ENCODE assay signal across 21 mouse cellular contexts in the genomic region with DNA sequence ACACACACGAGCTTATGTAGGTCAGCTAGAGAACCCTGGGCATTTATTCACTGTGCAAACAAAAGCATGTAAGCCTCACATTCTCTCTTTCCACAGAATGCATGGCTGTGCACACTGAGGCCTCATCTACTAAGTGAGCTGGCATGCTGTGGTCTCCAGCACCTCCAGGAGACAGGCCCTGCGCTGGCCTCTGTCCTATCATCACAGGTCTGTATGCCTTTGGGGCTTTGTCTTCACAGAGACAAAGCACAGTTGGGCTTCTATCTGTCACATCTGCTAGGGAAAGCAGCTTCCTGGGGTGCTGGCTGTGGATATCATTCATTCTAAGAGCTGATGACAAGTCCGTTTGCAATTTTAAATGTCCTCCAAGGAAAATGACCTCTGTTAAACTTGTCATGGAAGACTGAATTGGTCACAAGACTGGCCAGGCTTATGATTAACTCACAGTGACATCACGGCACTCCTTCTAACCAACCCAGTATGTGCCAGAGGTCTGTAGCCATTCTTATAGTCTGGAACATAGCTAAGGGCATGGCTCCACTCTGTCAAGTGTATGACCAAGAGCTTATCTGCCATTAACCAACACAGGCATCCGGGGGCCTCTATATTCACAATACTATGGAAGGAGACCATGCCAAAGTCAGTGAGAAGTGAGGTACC. TPM values are rescaled to one million over a fixed set of nuclear protein-coding genes. Genes with fewer than 3 reads are reported as not detected.
DNase-seq lines count a peak whose midpoint lies in the region; ATAC-seq and TF ChIP-seq lines count a peak whose summit lies in the region.
"Had no signal": no experiment of that assay in that cellular context is flagged by ENCODE, and none has a peak within 500 bp of the region (broad histone marks: within the 10 kb centered on the region; RNA-seq: fewer than 3 reads in every experiment).

No protein-coding gene starts in this region.

- H3K9me3 ChIP-seq in heart, postnatal 0 days (replicated peaks; ENCODE audit: control insufficient read depth, low read length), result no peaks in the 10 kb centered on the region
- peaks cover 8% of the 10 kb centered on the region; the same call in 1 of the 2 replicates for H3K9me3 ChIP-seq in kidney, embryonic 16.5 days (ENCODE audit: low read length)
- no peaks in the 10 kb centered on the region for H3K9me3 ChIP-seq in liver, embryonic 15.5 days (replicated peaks)
- H3K9me3 ChIP-seq: embryonic facial prominence, embryonic 12.5 days; forebrain, embryonic 12.5 days; G1E; hindbrain, embryonic 15.5 days had no signal

- H3K4me3 ChIP-seq in heart, postnatal 0 days (ENCODE audit: low read depth, low read length), result no peak overlapping the region
- no peak overlapping the region for H3K4me3 ChIP-seq in kidney, embryonic 16.5 days (ENCODE audit: low read length)
- H3K4me3 ChIP-seq in liver, embryonic 15.5 days (replicated peaks), result no peak overlapping the region
- H3K4me3 ChIP-seq: embryonic facial prominence, embryonic 12.5 days; forebrain, embryonic 12.5 days; heart, embryonic 13.5 days; hindbrain, embryonic 15.5 days; limb, embryonic 12.5 days had no signal

- TF ChIP-seq CTCF in heart, postnatal 0 days (IDR thresholded peaks at IDR 0.05; ENCODE audit: low read depth), result no peak

- WGBS in heart, postnatal 0 days, result 37% methylated on average over 5 of the region's 5 CpGs
- WGBS in kidney, embryonic 16.5 days, result 48% methylated on average over 5 of the region's 5 CpGs
- WGBS in liver, embryonic 15.5 days (ENCODE audit: insufficient replicate concordance), result 48% methylated on average over 5 of the region's 5 CpGs

- peak overlapping the region; percentile 22 for H3K27ac ChIP-seq in heart, postnatal 0 days (ENCODE audit: low read depth)
- peak overlapping the region; percentile 59 for H3K27ac ChIP-seq in kidney, embryonic 16.5 days (ENCODE audit: low read length)
- H3K27ac ChIP-seq in liver, embryonic 15.5 days (replicated peaks), result no peak overlapping the region
- H3K27ac ChIP-seq: embryonic facial prominence, embryonic 12.5 days; forebrain, embryonic 12.5 days; heart, embryonic 13.5 days; hindbrain, embryonic 15.5 days; limb, embryonic 12.5 days had no signal

- H3K4me2 ChIP-seq in heart, postnatal 0 days (ENCODE audit: low read depth, low read length), result no peak overlapping the region
- no peak overlapping the region for H3K4me2 ChIP-seq in kidney, embryonic 16.5 days (replicated peaks; ENCODE audit: low read depth, low read length)
- H3K4me2 ChIP-seq in liver, embryonic 15.5 days, result no peak overlapping the region
- H3K4me2 ChIP-seq: embryonic facial prominence, embryonic 12.5 days; forebrain, embryonic 12.5 days; heart, embryonic 13.5 days; hindbrain, embryonic 15.5 days; limb, embryonic 12.5 days had no signal

- peak; percentile 16 for DNase-seq in heart, postnatal 0 days (ENCODE audit: low spot score)
- no peak for DNase-seq in heart, adult 18-20 months
- DNase-seq in adipocyte (ENCODE audit: low spot score), result peak; percentile 33
- DNase-seq in layer of hippocampus, postnatal 36 days, result no peak
- DNase-seq in left cerebral cortex, adult 11 months (ENCODE audit: low spot score), result no peak
- no peak for DNase-seq in ovary, postnatal 36 days (ENCODE audit: low spot score)
- DNase-seq: cerebellum, adult 9-11 months; lung, postnatal 36 days; thymus, adult 2 months had no signal

- H3K4me1 ChIP-seq in heart, postnatal 0 days (ENCODE audit: control insufficient read depth, insufficient read depth), result peaks cover 8% of the 10 kb centered on the region
- H3K4me1 ChIP-seq in kidney, embryonic 16.5 days (ENCODE audit: insufficient read depth, low read length), result peaks cover 11% of the 10 kb centered on the region
- peaks cover 21% of the 10 kb centered on the region for H3K4me1 ChIP-seq in liver, embryonic 15.5 days (replicated peaks)
- H3K4me1 ChIP-seq: embryonic facial prominence, embryonic 12.5 days; forebrain, embryonic 12.5 days; hindbrain, embryonic 15.5 days had no signal

- H3K9ac ChIP-seq in heart, postnatal 0 days (replicated peaks; ENCODE audit: low read depth, low read length), result no peak overlapping the region
- H3K9ac ChIP-seq in kidney, embryonic 16.5 days (replicated peaks; ENCODE audit: low read length), result no peak overlapping the region
- H3K9ac ChIP-seq in liver, embryonic 15.5 days, result no peak overlapping the region
- H3K9ac ChIP-seq: embryonic facial prominence, embryonic 12.5 days; forebrain, embryonic 12.5 days; heart, embryonic 13.5 days; hindbrain, embryonic 15.5 days; limb, embryonic 12.5 days had no signal

- H3K27me3 ChIP-seq in heart, postnatal 0 days (ENCODE audit: control insufficient read depth, insufficient read depth, low read length), result no peaks in the 10 kb centered on the region
- H3K27me3 ChIP-seq in kidney, embryonic 16.5 days (ENCODE audit: insufficient read depth, low read length), result no peaks in the 10 kb centered on the region
- H3K27me3 ChIP-seq in liver, embryonic 15.5 days, result no peaks in the 10 kb centered on the region
- H3K27me3 ChIP-seq: embryonic facial prominence, embryonic 12.5 days; forebrain, embryonic 12.5 days; heart, embryonic 13.5 days; hindbrain, embryonic 15.5 days; limb, embryonic 12.5 days had no signal

- peak; percentile 44; the same call in 1 of the 2 replicates for ATAC-seq in heart, postnatal 0 days (ENCODE audit: insufficient read depth, low read depth)
- ATAC-seq in kidney, embryonic 16.5 days (ENCODE audit: low FRiP score, low TSS enrichment), result peak; percentile 89
- peak; percentile 57 for ATAC-seq in liver, embryonic 15.5 days (ENCODE audit: insufficient read depth)

- TF ChIP-seq EP300 in heart, postnatal 0 days (IDR thresholded peaks at IDR 0.05; ENCODE audit: low read depth), result no peak

- no peaks in the 10 kb centered on the region for H3K36me3 ChIP-seq in heart, postnatal 0 days (replicated peaks; ENCODE audit: control insufficient read depth, insufficient read depth, low read length)
- peaks cover 9% of the 10 kb centered on the region for H3K36me3 ChIP-seq in kidney, embryonic 16.5 days (ENCODE audit: insufficient read depth, low read length)
- H3K36me3 ChIP-seq in liver, embryonic 15.5 days (replicated peaks), result no peaks in the 10 kb centered on the region
- H3K36me3 ChIP-seq: embryonic facial prominence, embryonic 12.5 days; forebrain, embryonic 12.5 days; G1E; heart, embryonic 13.5 days; hindbrain, embryonic 15.5 days; limb, embryonic 12.5 days had no signal

RNA-seq across cellular contexts. Expression of a gene that starts 25.5 kb away (rescaled TPM):
- total RNA-seq in heart, postnatal 0 days (2014; rRNA removed; ENCODE audit: low replicate concordance), result 4.2 TPM in 1 of 2 replicates, not detected in the other
- 0.37 and 0.59 TPM in 2 replicates for polyA plus RNA-seq in heart, postnatal 0 days (2015; fragmentation: Nextera tagmentation; extraction: Ambion mirVana)
- total RNA-seq in heart, adult 18-20 months (2021), result under 1 TPM; 0.47 to 0.67 TPM
- 15.6 and 16.5 TPM in 2 replicates for polyA plus RNA-seq in kidney, embryonic 16.5 days (2015; fragmentation: Nextera tagmentation; extraction: Ambion mirVana)
- not detected in 2 replicates for polyA plus RNA-seq in liver, embryonic 15.5 days (2015; fragmentation: Nextera tagmentation; extraction: Ambion mirVana)
- total RNA-seq in layer of hippocampus, postnatal 36 days (2021), result under 1 TPM; 0.22 to 0.58 TPM
- total RNA-seq: G1E had no signal
- polyA plus RNA-seq: G1E had no signal

RNA-seq across cellular contexts. Expression of a gene that starts 36.8 kb away (rescaled TPM):
- not detected in 2 replicates for total RNA-seq in heart, postnatal 0 days (2014; rRNA removed; ENCODE audit: low replicate concordance)
- polyA plus RNA-seq in heart, postnatal 0 days (2015; fragmentation: Nextera tagmentation; extraction: Ambion mirVana), result not detected in 2 replicates
- total RNA-seq in heart, adult 18-20 months (2021), result not detected
- 69.8 and 72.7 TPM in 2 replicates for polyA plus RNA-seq in kidney, embryonic 16.5 days (2015; fragmentation: Nextera tagmentation; extraction: Ambion mirVana)
- not detected in 2 replicates for polyA plus RNA-seq in liver, embryonic 15.5 days (2015; fragmentation: Nextera tagmentation; extraction: Ambion mirVana)
- total RNA-seq in layer of hippocampus, postnatal 36 days (2021), result not detected
- total RNA-seq: G1E; gastrocnemius, adult 8-10 months; layer of hippocampus, postnatal 10 days; midbrain, postnatal 0 days had no signal
- polyA plus RNA-seq: embryonic facial prominence, embryonic 12.5 days; forebrain, embryonic 12.5 days; G1E; heart, embryonic 13.5 days; hindbrain, embryonic 15.5 days; neural tube, embryonic 14.5 days had no signal

RNA-seq across cellular contexts. Expression of a gene that starts 52.1 kb away (rescaled TPM):
- 0.04 TPM in 1 of 2 replicates, not detected in the other for total RNA-seq in heart, postnatal 0 days (2014; rRNA removed; ENCODE audit: low replicate concordance)
- 0.04 and 0.12 TPM in 2 replicates for polyA plus RNA-seq in heart, postnatal 0 days (2015; fragmentation: Nextera tagmentation; extraction: Ambion mirVana)
- 1 to 10 TPM in 1 of 2 experiments, under 1 TPM in 1; 0.72 to 1.4 TPM for total RNA-seq in heart, adult 18-20 months (2021)
- polyA plus RNA-seq in kidney, embryonic 16.5 days (2015; fragmentation: Nextera tagmentation; extraction: Ambion mirVana), result 21.8 and 28.9 TPM in 2 replicates
- polyA plus RNA-seq in liver, embryonic 15.5 days (2015; fragmentation: Nextera tagmentation; extraction: Ambion mirVana), result 0.21 and 0.22 TPM in 2 replicates
- 1 to 10 TPM; 1.3 to 1.6 TPM for total RNA-seq in layer of hippocampus, postnatal 36 days (2021)
- total RNA-seq: G1E had no signal
- polyA plus RNA-seq: forebrain, embryonic 12.5 days; G1E; limb, embryonic 12.5 days had no signal

Comparison
In these comparisons a context has a peak if more than half of its experiments do, and no peak if none do; other contexts are left out.
1. DNase-seq: peak in heart, postnatal 0 days (single experiment) and adipocyte (single experiment); none in heart, adult 18-20 months (0 of 2), layer of hippocampus, postnatal 36 days (0 of 2), left cerebral cortex, adult 11 months (single experiment) and ovary, postnatal 36 days (single experiment).
2. Peak in every context shown above with its lines, with median percentiles within 50 percentile points of each other: ATAC-seq.